In genomic region chr7:78754458-78755000, GRCm38 (mm10) we compare ENCODE assay signal across 29 mouse cellular contexts. TPM values are rescaled to one million over a fixed set of nuclear protein-coding genes. Genes with fewer than 3 reads are reported as not detected.
DNase-seq lines count a peak whose midpoint lies in the region; ATAC-seq and TF ChIP-seq lines count a peak whose summit lies in the region.
"Had no signal": no experiment of that assay in that cellular context is flagged by ENCODE, and none has a peak within 500 bp of the region (broad histone marks: within the 10 kb centered on the region; RNA-seq: fewer than 3 reads in every experiment).

No protein-coding gene starts in this region.

- no peak for ATAC-seq in intestine, embryonic 14.5 days (replicated peaks; ENCODE audit: low FRiP score, low TSS enrichment, low read depth)
- no peak for ATAC-seq in intestine, postnatal 0 days
- ATAC-seq in midbrain, embryonic 14.5 days (ENCODE audit: low FRiP score, low TSS enrichment): no peak
- ATAC-seq in midbrain, embryonic 13.5 days: no peak
- no peak for ATAC-seq in CD4-positive, CD25-positive, alpha-beta regulatory T cell, adult 4 months
- ATAC-seq: inflammation-experienced regulatory T-cells, adult 6 months; midbrain, embryonic 16.5 days had no signal

- peak; percentile 20 to 56 for DNase-seq in cerebellum, postnatal 10 days
- DNase-seq in cerebellum, postnatal 36 days: no peak
- peak; percentile 16 for DNase-seq in intestine, embryonic 14.5 days (ENCODE audit: low spot score)
- DNase-seq in midbrain, embryonic 14.5 days: peak; percentile 3
- DNase-seq in hindbrain, embryonic 10.5 days (ENCODE audit: low spot score): no peak
- DNase-seq: adrenal gland, adult 8-10 months; cerebellum, adult 11-12 months; cerebellum, adult 9-11 months; gastrocnemius, postnatal 25 days; heart, adult 2 months; kidney, adult 2 months; kidney, postnatal 36 days; liver; lung, embryonic 14.5 days; lung, postnatal 14 days; right cerebral cortex, postnatal 4 days; thymus, adult 18-20 months; thymus, postnatal 25 days had no signal

- no peak overlapping the region for H3K9ac ChIP-seq in intestine, embryonic 14.5 days (ENCODE audit: low read length)
- H3K9ac ChIP-seq in intestine, postnatal 0 days (ENCODE audit: low read depth, low read length): no peak overlapping the region
- H3K9ac ChIP-seq in midbrain, embryonic 14.5 days (replicated peaks; ENCODE audit: low read length): no peak overlapping the region
- no peak overlapping the region for H3K9ac ChIP-seq in midbrain, embryonic 13.5 days (replicated peaks)
- H3K9ac ChIP-seq: heart, embryonic 12.5 days; hindbrain, embryonic 15.5 days; liver, embryonic 14.5 days; lung, embryonic 14.5 days had no signal

- no peak for TF ChIP-seq CTCF in intestine, postnatal 0 days (IDR thresholded peaks at IDR 0.05; ENCODE audit: low read depth)

- H3K4me2 ChIP-seq in intestine, embryonic 14.5 days (ENCODE audit: low read length): no peak overlapping the region
- no peak overlapping the region for H3K4me2 ChIP-seq in intestine, postnatal 0 days (replicated peaks; ENCODE audit: low read depth)
- no peak overlapping the region for H3K4me2 ChIP-seq in midbrain, embryonic 14.5 days (ENCODE audit: low read length)
- no peak overlapping the region for H3K4me2 ChIP-seq in midbrain, embryonic 13.5 days (replicated peaks)
- H3K4me2 ChIP-seq: heart, embryonic 12.5 days; hindbrain, embryonic 15.5 days; lung, embryonic 14.5 days had no signal

- no peak overlapping the region for H3K27ac ChIP-seq in intestine, embryonic 14.5 days (ENCODE audit: low read depth)
- H3K27ac ChIP-seq in intestine, postnatal 0 days (ENCODE audit: low read depth, low read length): no peak overlapping the region
- H3K27ac ChIP-seq in midbrain, embryonic 14.5 days (replicated peaks; ENCODE audit: low read depth, low read length): no peak overlapping the region
- no peak overlapping the region for H3K27ac ChIP-seq in midbrain, embryonic 13.5 days
- H3K27ac ChIP-seq in hindbrain, embryonic 10.5 days: no peak overlapping the region
- H3K27ac ChIP-seq: heart, adult 2 months; hindbrain, embryonic 15.5 days; liver, embryonic 14.5 days; stomach, postnatal 0 days had no signal

- no peaks in the 10 kb centered on the region for H3K36me3 ChIP-seq in intestine, embryonic 14.5 days (ENCODE audit: control insufficient read depth, insufficient read depth, low read length)
- no peaks in the 10 kb centered on the region for H3K36me3 ChIP-seq in intestine, postnatal 0 days (ENCODE audit: control insufficient read depth, insufficient read depth)
- H3K36me3 ChIP-seq in midbrain, embryonic 14.5 days (ENCODE audit: control insufficient read depth, insufficient read depth, low read length): no peaks in the 10 kb centered on the region
- no peaks in the 10 kb centered on the region for H3K36me3 ChIP-seq in midbrain, embryonic 13.5 days
- H3K36me3 ChIP-seq in hindbrain, embryonic 10.5 days: no peaks in the 10 kb centered on the region
- H3K36me3 ChIP-seq: G1E; heart, embryonic 12.5 days; hindbrain, embryonic 15.5 days had no signal

- H3K27me3 ChIP-seq in intestine, embryonic 14.5 days (replicated peaks; ENCODE audit: control insufficient read depth, insufficient read depth, low read length): no peaks in the 10 kb centered on the region
- H3K27me3 ChIP-seq in intestine, postnatal 0 days (replicated peaks; ENCODE audit: control insufficient read depth, insufficient read depth, low read length): no peaks in the 10 kb centered on the region
- H3K27me3 ChIP-seq in midbrain, embryonic 14.5 days (ENCODE audit: control insufficient read depth, insufficient read depth, low read length): no peaks in the 10 kb centered on the region
- H3K27me3 ChIP-seq in midbrain, embryonic 13.5 days: no peaks in the 10 kb centered on the region
- H3K27me3 ChIP-seq in hindbrain, embryonic 10.5 days (ENCODE audit: insufficient read depth, poor library complexity, severe bottlenecking): no peaks in the 10 kb centered on the region
- H3K27me3 ChIP-seq: heart, embryonic 12.5 days; hindbrain, embryonic 15.5 days had no signal

- no peaks in the 10 kb centered on the region for H3K9me3 ChIP-seq in intestine, embryonic 14.5 days (ENCODE audit: control insufficient read depth, low read length)
- H3K9me3 ChIP-seq in intestine, postnatal 0 days (ENCODE audit: control insufficient read depth): no peaks in the 10 kb centered on the region
- H3K9me3 ChIP-seq in midbrain, embryonic 14.5 days (ENCODE audit: control insufficient read depth, low read length): no peaks in the 10 kb centered on the region
- H3K9me3 ChIP-seq in midbrain, embryonic 13.5 days: no peaks in the 10 kb centered on the region
- H3K9me3 ChIP-seq in hindbrain, embryonic 10.5 days: no peaks in the 10 kb centered on the region
- H3K9me3 ChIP-seq: G1E; heart, embryonic 12.5 days; hindbrain, embryonic 15.5 days had no signal

- no peak overlapping the region for H3K4me3 ChIP-seq in intestine, embryonic 14.5 days (ENCODE audit: low read depth, low read length)
- H3K4me3 ChIP-seq in intestine, postnatal 0 days (ENCODE audit: low read depth, low read length): no peak overlapping the region
- no peak overlapping the region for H3K4me3 ChIP-seq in midbrain, embryonic 14.5 days (replicated peaks; ENCODE audit: low read depth, low read length)
- H3K4me3 ChIP-seq in midbrain, embryonic 13.5 days (replicated peaks): no peak overlapping the region
- no peak overlapping the region for H3K4me3 ChIP-seq in hindbrain, embryonic 10.5 days
- H3K4me3 ChIP-seq: erythroblast, embryonic 14.5 days; heart, adult 2 months; heart, embryonic 12.5 days; hindbrain, embryonic 15.5 days had no signal

- WGBS in intestine, embryonic 14.5 days: 66% methylated on average over 8 of the region's 8 CpGs
- WGBS in intestine, postnatal 0 days: 71% methylated on average over 8 of the region's 8 CpGs
- 56% methylated on average over 8 of the region's 8 CpGs for WGBS in midbrain, embryonic 14.5 days
- WGBS in midbrain, embryonic 13.5 days: 48% methylated on average over 8 of the region's 8 CpGs
- WGBS in hindbrain, embryonic 10.5 days: 60% methylated on average over 8 of the region's 8 CpGs

- H3K4me1 ChIP-seq in intestine, embryonic 14.5 days (replicated peaks; ENCODE audit: control insufficient read depth, insufficient read depth, low read length): no peaks in the 10 kb centered on the region
- no peaks in the 10 kb centered on the region for H3K4me1 ChIP-seq in intestine, postnatal 0 days (replicated peaks; ENCODE audit: control insufficient read depth, insufficient read depth, low read length)
- no peaks in the 10 kb centered on the region for H3K4me1 ChIP-seq in midbrain, embryonic 14.5 days (ENCODE audit: control insufficient read depth, insufficient read depth, low read length)
- 0 out of 2 replicates have a peak, but pooled peaks cover 2% of the 10 kb centered on the region for H3K4me1 ChIP-seq in midbrain, embryonic 13.5 days (replicated peaks)
- no peaks in the 10 kb centered on the region for H3K4me1 ChIP-seq in hindbrain, embryonic 10.5 days (replicated peaks)
- H3K4me1 ChIP-seq: heart, embryonic 12.5 days had no signal

RNA-seq across cellular contexts. Expression of gene Ntrk3, which starts 16.7 kb away (rescaled TPM):
- 3.6 and 4.5 TPM in 2 replicates for polyA plus RNA-seq in intestine, embryonic 14.5 days (2014; fragmentation: Nextera tagmentation; extraction: Ambion mirVana)
- 1.2 and 1.9 TPM in 2 replicates for polyA plus RNA-seq in intestine, postnatal 0 days (2015; fragmentation: Nextera tagmentation; extraction: Ambion mirVana)
- polyA plus RNA-seq in midbrain, embryonic 14.5 days (2014; fragmentation: Nextera tagmentation; extraction: Ambion mirVana): 27.0 and 27.1 TPM in 2 replicates
- 15.8 and 18.3 TPM in 2 replicates for polyA plus RNA-seq in midbrain, embryonic 13.5 days (2015; fragmentation: Nextera tagmentation; extraction: Ambion mirVana)
- 3.3 and 4.5 TPM in 2 replicates for polyA plus RNA-seq in hindbrain, embryonic 10.5 days (2016; fragmentation: Nextera tagmentation; extraction: Ambion mirVana)
- polyA plus RNA-seq in CD4-positive, CD25-positive, alpha-beta regulatory T cell, adult 4 months (2017; shearing (Covaris generic)): 10 to 100 TPM in 1 of 2 experiments, 1 to 10 TPM in 1; 7.9 to 13.4 TPM
- polyA plus RNA-seq: erythroblast, embryonic 14.5 days; G1E had no signal

RNA-seq across cellular contexts. Expression of gene Mrps11, which starts 28.4 kb away (rescaled TPM):
- 71.7 and 73.6 TPM in 2 replicates for polyA plus RNA-seq in intestine, embryonic 14.5 days (2014; fragmentation: Nextera tagmentation; extraction: Ambion mirVana)
- polyA plus RNA-seq in intestine, postnatal 0 days (2015; fragmentation: Nextera tagmentation; extraction: Ambion mirVana): 38.6 and 40.6 TPM in 2 replicates
- 64.0 and 74.8 TPM in 2 replicates for polyA plus RNA-seq in midbrain, embryonic 14.5 days (2014; fragmentation: Nextera tagmentation; extraction: Ambion mirVana)
- polyA plus RNA-seq in midbrain, embryonic 13.5 days (2015; fragmentation: Nextera tagmentation; extraction: Ambion mirVana): 73.1 and 79.1 TPM in 2 replicates
- polyA plus RNA-seq in hindbrain, embryonic 10.5 days (2016; fragmentation: Nextera tagmentation; extraction: Ambion mirVana): 85.3 and 91.7 TPM in 2 replicates
- polyA plus RNA-seq in CD4-positive, CD25-positive, alpha-beta regulatory T cell, adult 4 months (2017; shearing (Covaris generic)): 10 to 100 TPM; 50.9 to 51.7 TPM

RNA-seq across cellular contexts. Expression of gene Mrpl46, which starts 28.8 kb away (rescaled TPM):
- 82.0 and 85.4 TPM in 2 replicates for polyA plus RNA-seq in intestine, embryonic 14.5 days (2014; fragmentation: Nextera tagmentation; extraction: Ambion mirVana)
- polyA plus RNA-seq in intestine, postnatal 0 days (2015; fragmentation: Nextera tagmentation; extraction: Ambion mirVana): 64.7 and 68.9 TPM in 2 replicates
- 55.9 and 60.6 TPM in 2 replicates for polyA plus RNA-seq in midbrain, embryonic 14.5 days (2014; fragmentation: Nextera tagmentation; extraction: Ambion mirVana)
- 58.6 and 64.2 TPM in 2 replicates for polyA plus RNA-seq in midbrain, embryonic 13.5 days (2015; fragmentation: Nextera tagmentation; extraction: Ambion mirVana)
- 78.3 and 78.5 TPM in 2 replicates for polyA plus RNA-seq in hindbrain, embryonic 10.5 days (2016; fragmentation: Nextera tagmentation; extraction: Ambion mirVana)
- 10 to 100 TPM; 73.4 to 76.6 TPM for polyA plus RNA-seq in CD4-positive, CD25-positive, alpha-beta regulatory T cell, adult 4 months (2017; shearing (Covaris generic))

Comparison
In these comparisons a context has a peak if more than half of its experiments do, and no peak if none do; other contexts are left out.
1. DNase-seq: peak in cerebellum, postnatal 10 days (2 of 2), intestine, embryonic 14.5 days (single experiment) and midbrain, embryonic 14.5 days (single experiment); none in cerebellum, postnatal 36 days (0 of 2) and hindbrain, embryonic 10.5 days (single experiment).